Mouse (Mus musculus) spleen, adult 18-20 months (tissue): ENCODE measurements around the gene Slc35f5.
A peak's percentile ranks its signal among the peaks of the same experiment; 100 is the strongest.

ENCODE experiments used
- DNase-seq, 2 experiments: peaks; one replicate each; pipeline ENCODE4 v3.0.0; 2022; ENCODE audit warnings: mixed read lengths in 2 of 2

Gene Slc35f5

GRCm38 (mm10) chr1:125575458-125576114 is 15.2 kb downstream of the Slc35f5 start:
- no peak for DNase-seq

GRCm38 (mm10) chr1:125576965-125577364 is 16.6 kb downstream of the Slc35f5 start:
- no peak for DNase-seq

GRCm38 (mm10) chr1:125578091-125578490 is 17.7 kb downstream of the Slc35f5 start:
- no peak for DNase-seq

- no peak for DNase-seq
These were observed 20.7 kb downstream of the Slc35f5 start for GRCm38 (mm10) chr1:125581134-125581533.

- DNase-seq, result no peak
These were observed 43.2 kb downstream of the Slc35f5 start for GRCm38 (mm10) chr1:125603620-125604019.

- DNase-seq, result peak; percentile 37 to 76
These were observed 46.9 kb downstream of the Slc35f5 start for GRCm38 (mm10) chr1:125607087-125607803.

- DNase-seq, result no peak
These were observed 64.1 kb downstream of the Slc35f5 start for GRCm38 (mm10) chr1:125624376-125625076.

- no peak for DNase-seq
These were observed 79.3 kb downstream of the Slc35f5 start for GRCm38 (mm10) chr1:125639501-125640253.

GRCm38 (mm10) chr1:125643643-125644042 is 83.2 kb downstream of the Slc35f5 start:
- no peak for DNase-seq
